Mouse (Mus musculus) bone marrow, adult 2 months (tissue): Measurements from ENCODE around the gene Sept9. TPM values are rescaled to one million over a fixed set of nuclear protein-coding genes. Genes with fewer than 3 reads are reported as not detected.

Experiments
- H3K27ac ChIP-seq: fragments of 200-500 bp; 2 replicates; pipeline ENCODE4 v1.5.1; 2012; ENCODE audit warnings: low read depth, mild to moderate bottlenecking, control low read depth, inconsistent platforms, low read length; ENCODE audit not compliant: control insufficient read depth, poor library complexity, insufficient read depth
- H3K4me1 ChIP-seq: fragments of 200-500 bp; 2 replicates; pipeline ENCODE4 v1.6.1; 2011; ENCODE audit warnings: low read length; ENCODE audit not compliant: control insufficient read depth, insufficient read depth
- H3K4me3 ChIP-seq: fragments of 200-500 bp; replicated peaks from 2 replicates; pipeline ENCODE3; 2011; ENCODE audit warnings: mild to moderate bottlenecking, low read depth, low read length, control low read depth; ENCODE audit not compliant: control insufficient read depth
- CTCF ChIP-seq: fragments of 200-500 bp; IDR thresholded peaks from 2 replicates; pipeline ENCODE4 v1.5.1; 2011; ENCODE audit warnings: low read length, control low read depth; ENCODE audit not compliant: control insufficient read depth, insufficient read depth
- POLR2A ChIP-seq: fragments of 200-500 bp; IDR thresholded peaks from 2 replicates; pipeline ENCODE4 v1.6.1; 2011; ENCODE audit warnings: low read depth, mild to moderate bottlenecking, control low read depth, low read length, borderline replicate concordance; ENCODE audit not compliant: control insufficient read depth
- WGBS: fragments of 180-500 bp; shearing (Covaris S2); methylation state at CpG from one replicate; pipeline ENCODE4 v1.1.7; 2018; 5-methylcytosine and 5-hydroxymethylcytosine counted together
- polyA plus RNA-seq: library from polyadenylated mRNA; stranded (reverse); fragments of >200 nt; gene quantifications from 2 replicates; pipeline ENCODE4 v1.2.4, GENCODE M21; 2011; ENCODE audit warnings: low replicate concordance; ENCODE audit not compliant: missing spikeins, insufficient read depth, insufficient read length

Gene Sept9
- polyA plus RNA-seq, 1 experiment: 51.6 TPM

- Histone ChIP-seq H3K4me1 (no peaks in the 10 kb centered on the region), H3K4me3 (no peak overlapping the region), H3K27ac (no peak overlapping the region)
- 53% methylated on average over 7 of the region's 7 CpGs for WGBS
- TF ChIP-seq POLR2A (no peak), CTCF (no peak)
Observed at GRCm38 (mm10) chr11:117403781-117404180, 204.3 kb downstream of the Sept9 start.

- no peaks in the 10 kb centered on the region for H3K4me1 ChIP-seq
- no peak overlapping the region for H3K27ac ChIP-seq
- no peak overlapping the region for H3K4me3 ChIP-seq
- 89% methylated on average over 1 of the region's 1 CpGs for WGBS
- no peak for TF ChIP-seq CTCF
- TF ChIP-seq POLR2A: no peak
Observed at GRCm38 (mm10) chr11:117406711-117407110, 207.2 kb downstream of the Sept9 start.

DNA sequence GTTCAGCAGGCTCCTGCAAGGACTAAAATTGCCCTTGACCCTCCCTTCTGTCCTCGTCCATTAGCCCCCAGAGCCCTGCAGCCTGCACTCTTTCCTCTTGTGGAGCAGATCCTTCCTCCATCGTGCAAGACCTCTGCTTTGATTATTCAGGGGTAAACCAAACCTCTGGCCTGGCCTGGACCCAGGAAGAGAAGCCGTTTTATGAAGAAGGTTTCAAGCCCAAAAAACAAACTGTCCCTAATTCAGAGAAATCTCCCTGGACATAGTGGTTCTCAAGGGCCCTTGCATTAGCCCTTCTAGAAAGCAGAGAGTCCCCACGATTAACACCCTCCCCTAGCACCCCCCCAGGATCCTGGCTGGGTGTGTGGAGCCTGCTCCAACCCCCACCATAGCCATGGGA, 207.7 kb downstream of the Sept9 start:
- Histone ChIP-seq H3K4me3 (no peak overlapping the region), H3K27ac (no peak overlapping the region), H3K4me1 (no peaks in the 10 kb centered on the region)
- TF ChIP-seq POLR2A (no peak), CTCF (no peak)
- 30% methylated on average over 4 of the region's 4 CpGs for WGBS

DNA sequence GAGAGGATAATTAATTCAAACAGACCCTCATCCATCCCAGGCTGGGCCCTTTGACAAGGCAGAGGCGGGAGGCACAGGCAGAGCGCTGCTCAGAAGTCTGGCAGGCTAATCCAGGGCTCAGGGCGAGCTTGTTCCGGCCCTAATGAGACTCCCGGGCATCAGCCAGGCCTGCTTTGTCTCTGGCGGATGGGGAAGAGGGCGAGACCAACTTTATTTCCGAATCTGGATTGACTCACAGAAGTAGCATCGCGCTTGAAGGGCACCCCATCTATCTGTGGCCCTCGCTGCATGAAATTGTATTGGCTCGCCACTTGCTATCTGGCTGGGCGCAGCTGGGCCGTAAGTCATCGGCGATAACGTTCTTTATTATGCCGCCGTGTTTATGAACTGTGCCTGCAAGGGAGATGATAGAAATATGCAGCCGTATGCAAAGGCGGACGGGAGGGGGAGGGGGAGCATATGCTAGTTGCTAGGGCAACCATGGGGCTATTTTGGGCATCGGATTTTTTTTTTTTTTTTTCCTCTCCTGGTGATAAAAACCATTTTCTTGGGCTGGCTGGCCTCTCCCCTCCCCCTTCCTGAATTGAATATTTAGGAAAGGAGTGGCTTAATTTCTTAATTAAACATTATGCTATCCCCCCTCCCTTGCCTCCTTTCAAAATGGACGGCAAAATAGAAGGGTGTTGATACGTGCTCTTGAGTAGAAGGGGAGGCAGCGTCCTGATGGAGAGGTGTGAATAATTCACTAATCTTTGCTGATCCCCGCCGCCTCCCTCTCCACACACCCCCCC, 208.4 kb downstream of the Sept9 start:
- H3K27ac ChIP-seq: no peak overlapping the region
- H3K4me1 ChIP-seq: no peaks in the 10 kb centered on the region
- WGBS: 2% methylated on average over 28 of the region's 28 CpGs
- H3K4me3 ChIP-seq: no peak overlapping the region
- TF ChIP-seq POLR2A (no peak), CTCF (no peak)

- H3K4me3 ChIP-seq: no peak overlapping the region
- WGBS: 15% methylated on average over 16 of the region's 16 CpGs
- no peaks in the 10 kb centered on the region; the same call in 1 of the 2 replicates for H3K4me1 ChIP-seq
- TF ChIP-seq CTCF (no peak), POLR2A (no peak)
- H3K27ac ChIP-seq: no peak overlapping the region
Observed at GRCm38 (mm10) chr11:117408442-117409031, 209.1 kb downstream of the Sept9 start.

DNA sequence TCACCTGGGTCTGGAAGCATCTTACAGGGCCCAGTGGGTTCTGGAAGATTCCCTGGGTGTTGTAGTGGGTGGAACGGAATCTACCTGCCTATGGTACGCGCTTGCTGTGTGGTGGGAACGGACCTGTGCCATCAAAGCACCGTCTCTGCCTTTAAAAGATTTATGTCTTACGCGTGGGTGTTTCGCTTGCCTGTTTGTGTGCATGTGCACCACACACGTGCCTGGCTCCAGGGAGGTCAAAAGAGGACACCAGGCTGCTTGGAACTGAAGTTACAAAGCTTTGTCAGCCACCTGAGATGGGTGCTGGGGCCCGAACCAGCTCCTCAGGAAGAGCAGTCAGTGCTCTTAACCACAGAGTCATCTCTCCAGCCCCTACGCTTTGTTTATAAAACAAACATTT, 209.9 kb downstream of the Sept9 start:
- Histone ChIP-seq H3K27ac (no peak overlapping the region), H3K4me3 (no peak overlapping the region), H3K4me1 (no peaks in the 10 kb centered on the region; the same call in 1 of the 2 replicates)
- TF ChIP-seq CTCF: no peak
- TF ChIP-seq POLR2A: no peak
- WGBS: 45% methylated on average over 11 of the region's 11 CpGs

- no peak for TF ChIP-seq CTCF
- no peak for TF ChIP-seq POLR2A
- Histone ChIP-seq H3K4me3 (no peak overlapping the region), H3K27ac (no peak overlapping the region), H3K4me1 (no peaks in the 10 kb centered on the region; the same call in 1 of the 2 replicates)
- WGBS: 36% methylated on average over 6 of the region's 6 CpGs
Observed at GRCm38 (mm10) chr11:117410059-117410458, 210.6 kb downstream of the Sept9 start.

GRCm38 (mm10) chr11:117411663-117412062, 212.2 kb downstream of the Sept9 start:
- Histone ChIP-seq H3K4me1 (no peaks in the 10 kb centered on the region; the same call in 1 of the 2 replicates), H3K27ac (no peak overlapping the region), H3K4me3 (no peak overlapping the region)
- WGBS: 74% methylated on average over 4 of the region's 4 CpGs
- TF ChIP-seq POLR2A: no peak
- TF ChIP-seq CTCF: no peak

Other genes with a start within 250 kb of the Sept9 start
- 13.5 and 22.8 TPM in 2 replicates for gene Sec14l1, start 84.5 kb upstream of the Sept9 start, polyA plus RNA-seq